Mouse (Mus musculus) B cell, adult 2 months (primary cell): ENCODE results near the gene Acsm4.
"Not testable (repeated sequence)": the region's sequence is repeated elsewhere in the genome, so short reads cannot be mapped to it uniquely, and the experiment has no call there.

Experiments
- DNase-seq, 2 experiments: peaks; one replicate each; pipeline ENCODE4 v3.0.0; 2022

The Acsm4 gene

DNA sequence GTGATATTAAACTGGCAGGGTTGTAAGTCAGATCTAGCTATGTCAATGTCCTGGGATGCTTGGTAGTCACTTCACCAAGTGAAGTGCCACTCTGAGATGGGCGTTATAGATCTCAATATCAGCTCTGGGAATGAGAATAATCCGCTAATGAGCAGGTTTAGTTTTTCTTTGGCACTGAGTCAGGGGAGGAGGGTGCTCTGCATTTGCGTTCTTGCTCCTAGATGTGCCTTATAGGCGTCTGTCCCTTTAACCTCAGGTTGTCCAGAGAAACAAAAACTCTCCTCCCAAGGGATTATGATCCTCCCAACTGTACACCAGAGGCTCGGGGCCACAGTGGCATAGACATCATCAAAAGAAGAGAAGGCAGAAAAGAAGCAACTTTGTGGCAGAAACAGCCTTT, at the start of gene Acsm4:
TSS of gene Acsm4 (plus strand) at position 301 of the 400 bp plus-strand sequence.
- DNase-seq, result no peak

DNA sequence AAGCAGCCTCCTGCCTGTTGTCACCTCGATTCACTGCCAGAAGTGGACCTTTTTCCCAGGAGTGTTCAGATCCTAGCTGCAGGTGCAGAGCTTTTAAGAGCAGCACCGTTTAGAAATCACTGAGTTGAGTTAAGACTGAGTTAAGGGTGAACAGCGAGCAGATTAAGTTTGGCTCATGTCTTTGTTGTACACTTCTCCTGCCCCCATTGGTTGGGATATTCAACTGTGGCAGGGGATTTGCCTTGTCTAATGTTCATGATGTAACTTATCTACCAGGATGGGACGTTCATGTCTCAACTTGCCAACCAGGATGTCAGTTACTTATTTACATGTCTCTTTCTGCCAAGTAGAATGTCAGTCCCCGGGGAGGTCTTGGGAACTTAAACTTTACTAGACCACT, 47.5 kb upstream of the Acsm4 start:
- DNase-seq, result no peak

DNA sequence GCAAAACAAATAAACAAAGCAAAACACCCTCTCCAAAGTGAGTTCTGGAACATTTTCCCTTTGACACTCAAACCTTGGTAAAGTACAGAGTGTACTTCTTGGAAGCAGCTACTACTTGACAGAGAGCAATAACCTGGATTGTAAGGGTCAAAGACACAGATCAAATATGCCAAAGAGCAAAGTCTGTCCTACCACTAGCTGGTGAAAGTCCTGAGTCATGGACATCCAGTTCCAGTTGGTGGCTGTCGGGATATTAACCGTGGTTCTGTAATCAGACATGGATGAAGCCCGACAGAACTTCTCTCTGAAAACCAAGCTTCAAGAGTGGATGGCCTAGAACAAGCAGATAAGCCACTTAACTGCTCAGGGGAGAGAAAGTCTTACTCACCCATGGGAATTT, 21.9 kb upstream of the Acsm4 start:
- DNase-seq, result no peak

DNA sequence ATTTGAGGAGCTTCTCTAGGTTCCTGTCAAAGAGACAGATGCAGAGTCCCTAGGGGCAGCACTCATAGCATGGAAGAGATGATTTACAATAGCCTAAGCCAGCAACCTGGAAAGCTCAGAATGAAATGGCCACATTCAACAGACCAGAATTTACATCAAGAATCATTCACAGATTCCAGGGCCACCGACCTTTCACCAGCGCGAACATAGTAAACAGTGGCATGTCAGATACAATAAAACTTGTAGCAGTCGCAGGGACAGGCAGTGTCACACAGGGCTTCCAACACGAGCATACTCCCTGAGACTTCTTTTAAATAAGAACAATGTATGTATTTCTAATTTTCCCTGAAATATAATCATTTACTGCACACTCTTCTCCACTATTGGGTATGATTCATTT, 19.4 kb upstream of the Acsm4 start:
- DNase-seq, result no peak

DNA sequence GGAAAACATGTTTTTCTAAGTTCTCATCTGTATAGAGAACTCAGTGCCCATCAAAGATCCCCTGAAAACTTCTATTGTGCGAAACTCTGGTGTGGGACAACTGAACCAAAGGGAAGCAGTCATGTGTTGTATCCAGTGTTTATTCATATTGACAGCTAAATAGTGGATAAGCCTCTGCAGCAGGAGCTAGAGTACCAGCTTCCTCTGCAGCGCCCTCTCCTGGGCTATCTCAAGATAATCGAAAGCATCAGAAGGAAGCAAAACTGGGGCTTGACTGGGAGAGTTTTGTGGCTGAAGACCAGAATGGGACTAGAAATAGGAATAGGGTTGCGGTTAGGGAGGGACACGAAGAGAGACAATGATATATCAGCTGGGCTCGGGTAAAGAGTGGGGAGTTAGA, 18.9 kb upstream of the Acsm4 start:
- no peak for DNase-seq

DNA sequence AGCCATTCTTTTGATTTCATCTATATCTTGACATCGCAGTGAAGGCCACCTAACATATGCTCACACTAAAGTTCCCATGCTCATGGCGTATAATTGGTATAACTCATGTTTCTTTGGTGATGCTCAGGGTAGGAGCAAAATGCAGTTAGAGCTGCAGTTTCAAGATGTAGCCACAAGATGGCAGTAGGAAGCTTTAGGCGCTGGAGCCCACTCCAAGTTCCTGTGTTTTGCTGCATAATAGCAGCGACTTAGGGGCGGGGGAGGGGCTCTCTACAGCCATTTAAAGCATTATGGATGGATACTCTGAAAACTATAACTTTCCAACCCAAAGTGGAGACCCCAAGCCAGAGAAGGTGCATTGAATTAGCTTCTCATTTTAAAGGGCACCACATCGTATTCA, 16.4 kb upstream of the Acsm4 start:
- DNase-seq, result peak; percentile 7 to 18

DNA sequence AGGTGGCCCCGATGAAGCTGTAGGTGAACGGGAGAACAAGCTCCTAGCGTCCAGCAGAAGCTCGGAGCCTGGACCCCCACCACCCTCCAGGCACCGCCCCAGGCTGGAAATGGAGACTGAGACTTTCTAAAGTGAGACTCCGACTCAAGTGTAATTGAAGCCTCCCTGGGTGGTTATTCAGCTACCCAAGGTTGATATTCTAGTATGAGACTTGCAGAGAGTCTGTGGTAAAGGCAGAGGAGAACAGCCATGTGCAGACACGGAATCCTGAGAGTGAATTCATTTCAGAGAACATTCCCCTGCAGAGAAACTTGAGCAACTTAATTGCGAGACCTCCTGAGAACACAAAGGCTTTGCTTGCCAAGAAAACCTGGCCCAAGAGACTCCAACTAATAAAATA, 9.7 kb upstream of the Acsm4 start:
- no peak for DNase-seq

DNA sequence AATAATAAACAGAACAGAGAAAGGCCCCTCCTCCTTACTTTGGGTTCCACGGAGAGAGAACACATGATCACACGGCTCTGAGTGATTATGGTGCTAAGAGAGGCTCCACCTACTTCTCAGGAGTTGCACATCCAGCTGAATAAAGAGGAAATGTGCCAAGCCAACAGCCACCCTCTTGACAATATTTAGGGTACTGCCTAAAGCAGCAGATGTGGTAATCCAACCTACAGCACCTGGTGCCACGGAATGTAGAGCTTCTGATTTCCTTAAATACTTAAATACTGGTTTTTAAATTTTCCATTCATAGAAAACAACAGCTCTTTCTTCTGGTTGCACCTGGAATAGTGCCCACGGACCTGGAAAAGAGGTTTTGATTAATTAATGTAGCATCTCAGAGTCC, 7.1 kb upstream of the Acsm4 start:
- DNase-seq, result no peak

DNA sequence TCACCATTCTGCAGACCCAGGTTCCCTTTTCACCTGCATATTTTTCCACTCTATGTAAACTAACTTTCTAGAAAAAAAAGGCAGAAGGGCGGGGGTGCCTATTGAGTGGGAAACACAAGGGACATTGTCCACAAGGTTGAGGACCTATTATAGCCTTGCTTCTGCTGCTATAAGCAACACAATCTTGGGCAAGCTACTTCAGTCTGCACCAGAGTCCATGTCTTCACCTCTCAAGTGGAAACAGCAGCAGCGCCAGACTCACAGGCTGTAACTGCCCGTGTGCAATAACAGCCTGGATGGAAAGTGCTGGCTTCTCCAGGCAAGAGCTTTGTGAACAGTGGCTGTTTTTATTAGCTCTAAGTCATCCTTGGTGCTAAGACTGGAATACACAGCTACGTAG, 2.5 kb downstream of the Acsm4 start:
- no peak for DNase-seq

DNA sequence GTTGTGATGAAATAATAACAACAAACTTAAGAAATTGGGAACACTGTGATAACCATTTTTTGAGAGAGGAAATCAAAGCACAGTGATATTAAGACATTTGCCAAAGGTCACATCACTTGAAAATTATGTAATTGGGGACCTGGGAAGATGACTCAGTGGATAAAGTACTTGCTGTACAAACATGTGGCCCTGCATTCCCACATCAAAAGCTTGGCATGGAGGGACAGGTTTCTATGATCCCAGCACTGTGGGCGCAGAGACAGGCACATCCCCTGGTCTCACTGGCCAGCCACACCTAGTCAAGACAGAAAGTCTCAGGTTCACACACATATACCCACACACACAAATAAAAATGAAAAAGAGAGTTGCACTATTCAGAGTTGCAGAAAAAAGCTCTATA, 5.1 kb downstream of the Acsm4 start:
- no peak for DNase-seq

DNA sequence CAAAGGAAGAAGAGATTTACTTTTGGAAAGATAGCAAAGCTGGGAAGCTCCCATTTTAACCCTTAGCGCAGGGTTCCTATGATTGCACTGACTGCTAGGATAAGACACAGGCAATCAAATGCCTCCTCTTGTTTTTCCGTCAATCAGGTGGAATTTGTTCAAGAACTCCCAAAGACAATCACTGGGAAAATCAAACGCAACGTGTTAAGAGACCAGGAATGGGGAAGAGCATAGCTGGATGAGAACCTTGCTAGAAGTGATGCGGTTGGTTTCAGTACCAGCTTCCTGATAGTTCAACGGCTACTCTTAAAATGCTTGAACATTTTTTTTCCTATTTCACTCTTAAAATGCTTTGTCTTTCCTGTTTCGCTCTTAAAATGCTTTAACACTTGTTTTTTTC, 24.3 kb downstream of the Acsm4 start:
- DNase-seq, result no peak

DNA sequence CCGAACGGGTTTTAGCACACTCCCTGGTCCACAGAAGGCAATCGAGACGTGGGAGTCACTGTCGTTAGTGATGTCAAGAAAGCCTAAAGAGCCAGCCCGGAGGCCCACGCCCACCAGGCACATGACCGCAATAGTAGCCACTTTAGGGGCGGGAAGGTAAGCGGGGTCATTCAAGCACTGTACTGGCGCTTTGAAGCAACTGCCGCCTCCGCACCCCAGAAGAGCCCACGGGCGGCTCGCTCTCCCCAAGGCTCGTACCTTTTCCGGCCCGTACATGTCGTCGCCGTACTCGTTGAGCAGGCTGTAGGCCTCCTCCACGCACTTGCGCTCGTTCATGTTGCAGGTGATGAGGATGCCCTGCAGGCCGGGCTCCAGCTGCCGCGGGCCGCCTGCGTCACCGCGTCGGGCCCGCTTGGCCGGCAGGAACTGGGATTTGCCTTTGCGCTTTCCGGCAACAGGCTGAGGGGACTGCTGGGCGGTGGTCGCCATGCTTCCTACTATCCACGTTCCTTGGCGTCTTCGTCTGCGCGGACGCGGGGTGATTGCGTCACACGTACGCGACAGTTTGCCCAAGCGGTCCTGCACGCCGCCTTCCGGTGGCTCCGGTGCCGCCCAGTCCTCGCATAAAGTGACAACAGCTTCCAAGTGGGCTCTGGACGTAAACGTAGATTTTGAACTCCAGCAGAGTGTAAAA, 30.6 kb downstream of the Acsm4 start, which contains the start of gene Thumpd1:
TSS of gene Thumpd1 (minus strand) at position 546 of the 694 bp plus-strand sequence.
- DNase-seq, result peak; percentile 95

DNA sequence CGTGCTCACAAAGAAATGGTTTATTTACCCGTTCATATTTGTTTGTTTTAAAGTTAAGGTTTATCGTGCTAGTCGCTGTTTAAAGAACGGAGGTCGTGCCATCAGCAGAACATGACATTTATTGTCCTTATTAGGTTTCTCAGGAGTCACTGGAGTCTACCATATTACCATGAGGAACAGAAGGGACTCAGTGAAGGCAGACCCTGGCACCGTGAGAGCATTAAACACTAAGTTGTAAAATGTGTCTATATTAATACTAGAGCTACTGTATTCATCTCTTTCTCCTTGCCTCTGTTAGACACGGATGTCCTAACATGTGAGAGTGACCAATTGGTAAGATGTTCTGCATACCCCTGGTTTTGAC, 31.1 kb downstream of the Acsm4 start:
- DNase-seq, result no peak

DNA sequence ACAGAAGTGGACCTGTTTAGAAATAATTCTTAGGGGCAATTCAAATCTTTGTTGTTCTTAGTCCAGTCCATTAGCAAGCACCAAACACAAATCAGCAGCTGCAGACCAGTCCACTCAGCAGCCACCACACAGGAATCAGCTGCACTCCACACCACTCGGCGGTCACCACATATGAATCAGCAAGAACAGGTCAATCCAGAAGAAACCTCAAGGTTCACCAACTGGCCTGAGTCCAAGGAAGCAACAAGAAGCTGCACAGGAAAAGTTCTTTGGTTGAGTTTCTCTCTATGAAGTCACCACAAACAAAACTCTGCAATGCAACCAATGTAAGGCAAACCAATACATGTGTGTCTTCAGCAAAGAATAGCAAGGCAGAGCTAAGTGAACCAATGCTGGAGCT, 37.8 kb downstream of the Acsm4 start:
- DNase-seq, result no peak

DNA sequence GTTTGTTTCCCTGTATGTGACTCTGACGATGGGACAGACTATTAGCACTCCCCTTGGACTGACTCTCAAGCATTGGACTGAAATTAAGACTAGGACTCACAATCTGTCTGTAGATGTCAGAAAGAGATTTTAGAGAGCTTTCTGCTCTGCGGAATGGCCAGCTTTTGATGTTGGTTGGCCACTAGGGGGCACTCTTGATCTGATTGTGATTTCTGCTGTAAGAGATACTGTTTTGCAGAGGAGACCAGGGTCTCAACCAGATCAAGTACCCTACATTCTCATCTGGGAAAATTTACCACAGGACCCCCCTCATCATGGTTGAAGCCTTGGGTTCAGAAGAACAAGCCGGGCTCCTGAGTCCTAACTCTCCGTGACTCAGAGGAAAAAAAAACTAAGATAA, 41.4 kb downstream of the Acsm4 start:
- peak; percentile 25 to 33 for DNase-seq

DNA sequence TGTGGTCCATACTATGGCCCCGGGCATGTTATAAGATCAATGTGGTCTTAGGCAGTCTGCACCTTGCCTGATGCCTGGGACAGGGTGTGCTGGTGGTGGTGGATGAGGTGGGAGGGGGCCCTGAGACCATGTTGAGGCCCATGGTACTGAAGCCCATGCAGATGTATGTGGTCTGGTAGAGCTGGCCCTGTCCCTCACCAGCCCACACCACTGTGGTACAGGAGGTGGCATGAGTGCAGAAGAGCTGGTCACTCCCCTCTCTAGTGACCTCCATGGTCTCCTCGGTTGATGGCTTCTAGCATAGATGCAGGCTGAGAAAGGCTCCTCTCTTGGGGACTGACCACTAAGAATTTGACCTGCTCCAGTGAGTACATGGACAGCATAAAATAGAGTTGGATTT, 49.1 kb downstream of the Acsm4 start:
- no peak for DNase-seq

DNA sequence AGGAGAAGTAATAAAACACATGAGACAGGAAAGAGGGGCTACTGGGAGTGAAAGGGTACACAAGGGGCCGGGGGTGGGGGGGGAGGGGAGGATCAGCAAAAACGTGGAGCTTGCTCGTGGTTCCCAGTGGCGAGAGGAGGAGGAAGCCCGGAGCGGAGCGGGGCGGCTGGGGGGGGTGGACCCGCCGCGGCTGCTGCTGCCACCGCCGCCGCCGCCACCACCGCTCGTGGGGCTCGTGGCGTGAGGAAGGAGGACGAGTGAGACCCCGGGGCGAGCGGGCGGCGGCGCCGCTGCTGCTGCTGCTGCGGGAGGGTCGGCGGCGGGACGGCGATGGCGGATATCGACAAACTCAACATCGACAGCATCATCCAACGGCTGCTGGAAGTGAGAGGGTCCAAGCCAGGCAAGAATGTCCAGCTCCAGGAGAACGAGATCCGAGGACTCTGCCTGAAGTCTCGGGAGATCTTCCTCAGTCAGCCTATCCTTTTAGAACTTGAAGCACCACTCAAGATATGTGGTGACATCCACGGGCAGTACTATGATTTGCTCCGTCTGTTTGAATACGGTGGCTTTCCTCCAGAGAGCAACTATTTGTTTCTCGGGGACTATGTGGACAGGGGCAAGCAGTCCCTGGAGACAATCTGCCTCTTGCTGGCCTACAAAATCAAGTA, 50.1 kb downstream of the Acsm4 start:
- not testable (repeated sequence) for DNase-seq

DNA sequence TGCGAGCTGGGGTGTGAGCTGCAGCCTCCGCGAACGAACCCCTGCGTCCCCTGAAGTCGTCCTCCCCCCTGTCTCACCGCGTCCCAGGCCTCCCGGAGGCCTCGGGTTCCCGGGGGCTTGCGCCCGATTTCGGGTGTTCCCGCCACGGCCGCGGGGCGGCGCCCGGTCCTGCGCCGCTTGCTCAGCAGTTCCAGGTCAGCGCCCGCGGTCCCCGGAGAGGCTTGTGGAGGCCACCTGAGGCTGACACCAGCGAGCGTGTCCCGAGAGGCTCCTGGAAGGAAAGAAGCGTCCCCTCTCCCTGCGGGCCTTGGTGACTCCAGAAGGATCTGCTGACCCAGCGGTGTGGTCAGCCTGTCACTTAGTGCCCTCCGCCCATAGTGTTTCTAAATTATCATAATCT, 54.5 kb downstream of the Acsm4 start:
- DNase-seq, result peak; percentile 14 to 34

DNA sequence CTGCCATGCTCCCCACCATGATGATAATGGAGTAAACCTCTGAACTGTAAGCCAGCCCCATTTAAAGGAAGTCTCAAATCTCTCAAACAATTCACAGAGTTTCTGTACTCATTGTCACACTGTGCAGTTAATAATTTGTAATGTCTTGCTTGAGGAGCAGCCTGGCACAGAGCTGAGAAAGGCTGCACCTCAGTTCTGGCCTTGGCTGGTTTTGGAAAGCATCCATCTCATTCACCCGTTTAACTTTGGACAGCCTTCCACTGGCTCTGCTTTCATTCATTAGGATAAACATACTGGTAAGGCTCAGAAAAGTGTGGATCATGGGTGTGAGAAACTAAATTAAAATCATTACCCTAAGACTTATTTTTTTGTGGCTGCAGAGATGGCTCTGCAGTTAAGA, 56.0 kb downstream of the Acsm4 start:
- DNase-seq, result no peak

DNA sequence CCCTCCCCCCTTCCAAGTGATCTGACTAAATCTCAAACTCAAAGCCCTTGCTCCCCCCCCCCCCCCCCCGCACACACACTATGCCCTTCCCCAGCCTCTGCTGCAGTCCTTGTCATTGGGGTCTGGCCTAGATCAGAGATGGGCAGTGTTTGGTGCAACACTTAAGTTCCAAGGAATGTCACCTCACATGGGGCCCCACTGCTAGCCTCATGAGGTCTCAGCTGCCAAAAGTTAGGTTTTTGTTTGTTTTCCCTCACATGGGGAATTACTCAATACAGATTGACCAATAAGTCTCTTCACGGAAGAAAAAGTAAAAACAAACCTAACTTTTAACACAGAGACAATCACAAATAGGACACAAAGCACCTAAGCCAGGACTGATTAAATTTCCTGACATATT, 58.9 kb downstream of the Acsm4 start:
- DNase-seq, result no peak

DNA sequence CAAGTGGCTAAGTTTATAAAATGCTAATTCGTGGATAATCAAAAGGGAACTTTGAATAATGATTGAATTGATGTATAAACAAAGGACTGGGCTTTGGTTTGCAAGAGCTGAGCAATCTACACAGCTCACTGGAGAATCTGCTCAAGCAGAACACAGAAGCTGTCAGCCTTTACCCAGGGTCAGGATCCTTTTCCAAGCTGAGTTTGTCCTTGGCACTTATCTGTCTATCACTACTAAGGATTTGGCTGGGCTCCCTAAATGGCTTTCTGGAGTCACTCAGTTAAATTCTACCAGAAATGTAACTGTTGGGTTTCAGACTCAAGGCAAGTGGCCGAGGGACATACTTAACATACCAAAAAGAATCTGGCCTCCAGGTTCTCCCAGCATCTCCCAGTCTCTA, 60.1 kb downstream of the Acsm4 start:
- no peak for DNase-seq

DNA sequence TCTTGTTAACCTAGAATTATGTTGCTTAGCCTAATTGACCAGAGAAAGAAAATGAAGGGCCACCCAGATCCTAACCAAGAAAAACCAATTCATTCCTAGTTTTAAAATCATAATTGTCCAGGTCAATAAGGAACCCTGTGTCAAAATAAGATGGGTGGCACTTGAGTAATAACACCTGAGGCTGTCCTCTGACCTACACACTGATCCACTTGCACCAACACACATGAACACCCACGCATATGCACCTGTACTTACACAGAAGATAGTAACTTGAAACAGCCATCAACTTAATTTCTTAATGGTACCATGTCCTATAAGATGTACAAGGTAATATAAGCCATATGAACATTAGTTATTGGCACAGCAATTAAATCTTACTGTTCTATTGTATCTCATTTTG, 63.9 kb downstream of the Acsm4 start:
- DNase-seq, result no peak

DNA sequence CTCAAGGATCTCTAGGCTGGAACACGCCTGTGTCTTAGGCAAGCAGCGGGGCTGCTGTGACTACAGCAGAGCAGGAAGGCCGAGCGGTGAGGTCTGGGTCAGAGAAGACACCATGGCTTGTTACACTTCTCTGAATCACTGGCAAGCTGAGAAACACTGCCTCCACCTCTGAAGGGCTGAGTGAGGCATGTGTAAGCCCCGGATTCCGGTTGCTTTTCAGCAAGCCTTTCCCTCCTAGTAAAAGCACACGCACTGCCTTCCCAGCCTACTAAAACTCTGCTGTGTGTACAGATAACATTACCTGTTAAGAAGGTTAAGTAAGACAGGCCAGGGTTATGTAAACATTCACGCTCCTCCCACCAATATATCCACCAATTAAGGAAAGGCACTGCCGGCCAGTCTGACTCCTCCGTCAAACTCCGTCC, 70.7 kb downstream of the Acsm4 start, which contains the start of gene Acsm3:
TSS of gene Acsm3 (plus strand) at position 397 of the 425 bp plus-strand sequence.
- no peak for DNase-seq

DNA sequence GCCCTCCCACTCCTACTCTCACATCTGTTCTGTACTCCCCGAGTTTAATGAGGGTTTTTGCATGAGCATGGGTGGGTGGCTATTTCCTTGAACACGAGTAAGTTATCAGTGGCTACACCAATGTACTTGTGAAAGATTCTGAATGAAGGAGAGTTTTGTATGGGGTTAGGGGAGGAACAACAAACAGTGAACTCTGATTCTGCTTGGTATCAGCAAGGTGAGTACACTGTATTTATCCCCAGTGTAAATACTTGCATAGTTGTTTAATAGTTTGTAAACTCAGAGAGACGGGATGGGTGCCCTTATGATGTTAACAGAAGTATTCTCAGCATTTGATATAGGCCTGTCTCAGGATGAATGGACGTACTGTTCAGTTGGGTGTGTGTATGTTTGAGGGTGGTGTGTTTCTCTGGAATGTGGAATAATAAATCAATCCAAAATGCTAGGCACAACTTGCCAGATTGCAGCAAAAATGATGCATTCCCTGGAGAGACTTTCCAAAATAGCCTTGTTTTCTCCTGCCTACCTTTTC, 72.4 kb downstream of the Acsm4 start:
- no peak for DNase-seq
